Comparison of ENCODE assay signal across 8 mouse cellular contexts in genomic region chr8:107150057-107150403, GRCm38 (mm10). TPM values are rescaled to one million over a fixed set of nuclear protein-coding genes. Genes with fewer than 3 reads are reported as not detected.
DNase-seq lines count a peak whose midpoint lies in the region; ATAC-seq and TF ChIP-seq lines count a peak whose summit lies in the region.

No protein-coding gene starts in this region.

- H3K36me3 ChIP-seq in heart, embryonic 10.5 days = peaks cover 27% of the 10 kb centered on the region
- peaks cover 12% of the 10 kb centered on the region for H3K36me3 ChIP-seq in ES-E14 (ENCODE audit: control insufficient read depth, insufficient read depth, low read length, poor library complexity, severe bottlenecking)

- H3K27me3 ChIP-seq in heart, embryonic 10.5 days (ENCODE audit: insufficient read depth, poor library complexity, severe bottlenecking) = no peaks in the 10 kb centered on the region

- H3K4me3 ChIP-seq in heart, embryonic 10.5 days = peak overlapping the region; percentile 89
- peak overlapping the region; percentile 94 to 99 for H3K4me3 ChIP-seq in ES-E14 (ENCODE audit: insufficient read depth in 1 of 2, low read depth in 1 of 2, low read length in 2 of 2, poor library complexity in 1 of 2, severe bottlenecking in 1 of 2)

- H3K4me1 ChIP-seq in heart, embryonic 10.5 days = peaks cover 11% of the 10 kb centered on the region
- H3K4me1 ChIP-seq in ES-E14 (ENCODE audit: control insufficient read depth in 2 of 2, insufficient read depth in 2 of 2, low read length in 2 of 2, poor library complexity in 1 of 2) = peaks cover 0 to 2% of the 10 kb centered on the region in 2 experiments; a peak in 1 of 4 replicates

- 0 out of 2 replicates have a peak, but pooled peaks have one; percentile 2 for ATAC-seq in granulocyte monocyte progenitor cell, adult 5-6 weeks (replicated peaks; ENCODE audit: poor library complexity, severe bottlenecking)
- ATAC-seq in megakaryocyte progenitor cell, adult 5-6 weeks (replicated peaks; ENCODE audit: poor library complexity) = peak; percentile 13

- H3K27ac ChIP-seq in heart, embryonic 10.5 days = peak overlapping the region; percentile 96
- H3K27ac ChIP-seq in ES-E14 (ENCODE audit: insufficient read depth, low read depth, low read length, poor library complexity, severe bottlenecking) = peak overlapping the region; percentile 56; the same call in 1 of the 2 replicates

- in situ Hi-C loops in ES-E14 (cut with MboI; ENCODE audit: low sequenced_read_pairs in 2 of 2, unreplicated experiment in 2 of 2) = no loop called here

- no peaks in the 10 kb centered on the region for H3K9me3 ChIP-seq in heart, embryonic 10.5 days
- no peaks in the 10 kb centered on the region for H3K9me3 ChIP-seq in ES-E14 (ENCODE audit: control insufficient read depth, insufficient read depth, low read depth, low read length)

- 28% methylated on average over 6 of the region's 6 CpGs for WGBS in heart, embryonic 10.5 days

- H3K9ac ChIP-seq in ES-E14 (ENCODE audit: insufficient read depth, low read depth, low read length, poor library complexity, severe bottlenecking) = peak overlapping the region; percentile 56

- intact Hi-C loops in heart, postnatal 25 days (cut with DNase I) = loop anchor here (5.0 kb wide), 1 partner anchor 57 kb away; no protein-coding TSS in a partner anchor

- no peak for DNase-seq in heart, embryonic 10.5 days (ENCODE audit: low spot score)
- no peak for DNase-seq in heart, postnatal 25 days (ENCODE audit: low spot score)
- DNase-seq in ES-E14 (ENCODE audit: low read depth, low spot score) = no peak
- DNase-seq in adrenal gland, postnatal 14 days = no peak
- no peak for DNase-seq in gastrocnemius, adult 8-10 months (ENCODE audit: low spot score in 2 of 2)
- no peak for DNase-seq in adrenal gland, postnatal 10 days

TF ChIP-seq in ES-E14, 5 proteins besides CTCF, POLR2A, EP300 and RAD21:
- TF ChIP-seq ZC3H11A (IDR thresholded peaks at IDR 0.05; ENCODE audit: borderline replicate concordance, low read depth, low read length) (no peak), HCFC1 (IDR thresholded peaks at IDR 0.05; ENCODE audit: borderline replicate concordance, insufficient read depth, low read length) (no peak), ZNF384 (IDR thresholded peaks at IDR 0.05; ENCODE audit: low read depth, low read length) (no peak), MAFK (IDR thresholded peaks at IDR 0.05; ENCODE audit: insufficient read depth, low read depth, low read length) (no peak), CHD2 (IDR thresholded peaks at IDR 0.05; ENCODE audit: low read depth, low read length) (no peak)

RNA-seq across cellular contexts. Expression of gene Cyb5b, which starts 0.4 kb away (rescaled TPM):
- polyA plus RNA-seq in heart, embryonic 10.5 days (2016; fragmentation: Nextera tagmentation; extraction: Ambion mirVana) = 92.3 and 109 TPM in 2 replicates
- 10 to 100 TPM; 32.8 to 36.6 TPM for total RNA-seq in heart, postnatal 25 days (2021)
- 27.8 and 44.9 TPM in 2 replicates for total RNA-seq in ES-E14 (2012; rRNA removed)
- total RNA-seq in granulocyte monocyte progenitor cell, adult 5-6 weeks (2014; fragmentation: Nextera tagmentation) = 64.4 and 68.5 TPM in 2 replicates
- 59.0 and 67.4 TPM in 2 replicates for total RNA-seq in granulocyte monocyte progenitor cell, adult 5-6 weeks (2017)
- total RNA-seq in megakaryocyte progenitor cell, adult 5-6 weeks (2015) = 54.1 and 58.4 TPM in 2 replicates
- 61.0 and 67.1 TPM in 2 replicates for total RNA-seq in megakaryocyte progenitor cell, adult 5-6 weeks (2017)
- 260 and 305 TPM in 2 replicates for total RNA-seq in adrenal gland, postnatal 14 days (2021)
- 10 to 100 TPM; 28.2 to 39.7 (median 34.2) TPM for total RNA-seq in gastrocnemius, adult 8-10 months (2022)
- total RNA-seq in adrenal gland, postnatal 10 days (2021) = 100 to 1,000 TPM; 216 to 248 TPM

RNA-seq across cellular contexts. Expression of gene Terf2, which starts 53.7 kb away (rescaled TPM):
- 9.9 and 13.0 TPM in 2 replicates for polyA plus RNA-seq in heart, embryonic 10.5 days (2016; fragmentation: Nextera tagmentation; extraction: Ambion mirVana)
- 10 to 100 TPM; 10.5 to 13.2 TPM for total RNA-seq in heart, postnatal 25 days (2021)
- total RNA-seq in ES-E14 (2012; rRNA removed) = 13.9 and 14.1 TPM in 2 replicates
- 39.1 and 46.7 TPM in 2 replicates for total RNA-seq in granulocyte monocyte progenitor cell, adult 5-6 weeks (2014; fragmentation: Nextera tagmentation)
- total RNA-seq in granulocyte monocyte progenitor cell, adult 5-6 weeks (2017) = 22.3 and 26.3 TPM in 2 replicates
- total RNA-seq in megakaryocyte progenitor cell, adult 5-6 weeks (2015) = 32.1 and 36.6 TPM in 2 replicates
- total RNA-seq in megakaryocyte progenitor cell, adult 5-6 weeks (2017) = 28.5 and 38.8 TPM in 2 replicates
- 25.0 and 26.2 TPM in 2 replicates for total RNA-seq in adrenal gland, postnatal 14 days (2021)
- total RNA-seq in gastrocnemius, adult 8-10 months (2022) = 10 to 100 TPM; 13.1 to 17.6 (median 14.7) TPM
- total RNA-seq in adrenal gland, postnatal 10 days (2021) = 10 to 100 TPM; 22.0 to 26.4 TPM
